Mouse (Mus musculus) MEL (cell line): ENCODE results near the gene Pdss2.

Experiments
- CHD2 ChIP-seq: IDR thresholded peaks from 2 replicates; pipeline ENCODE4 v1.6.1; 2011; ENCODE audit warnings: low read length, improper control_type of control experiment
- CTCF ChIP-seq, 3 experiments: IDR thresholded peaks in 2 of 3; conservative IDR thresholded peaks in 1 of 3; 2 replicates each; pipeline ENCODE4 v1.5.1; 2011 to 2012; ENCODE audit warnings: low read length in 3 of 3, low read depth in 2 of 3, mild to moderate bottlenecking in 2 of 3, improper control_type of control experiment in 1 of 3, inconsistent platforms in 1 of 3, mixed read lengths in 1 of 3, moderate library complexity in 1 of 3; ENCODE audit not compliant: control insufficient read depth in 1 of 3, insufficient read depth in 1 of 3, poor library complexity in 1 of 3, severe bottlenecking in 1 of 3
- GATA1 ChIP-seq: IDR thresholded peaks from 2 replicates; pipeline ENCODE4 v1.6.1; 2011; ENCODE audit warnings: low read depth, low read length, improper control_type of control experiment
- HCFC1 ChIP-seq: IDR thresholded peaks from 2 replicates; pipeline ENCODE4 v1.6.1; 2012; ENCODE audit warnings: low read depth, mild to moderate bottlenecking, inconsistent platforms, low read length, improper control_type of control experiment, moderate library complexity
- MEF2A ChIP-seq: IDR thresholded peaks from 2 replicates; pipeline ENCODE4 v1.6.1; 2014; ENCODE audit warnings: low read depth, mild to moderate bottlenecking, inconsistent platforms, low read length, improper control_type of control experiment; ENCODE audit not compliant: poor library complexity, insufficient replicate concordance, severe bottlenecking; ENCODE audit errors: extremely low read depth
- POLR2A ChIP-seq, 2 experiments: IDR thresholded peaks; 2 replicates each; pipeline ENCODE4 v1.6.1; 2011 to 2012; ENCODE audit warnings: low read length in 2 of 2, mild to moderate bottlenecking in 2 of 2, control low read depth in 1 of 2, improper control_type of control experiment in 1 of 2, low read depth in 1 of 2, moderate library complexity in 1 of 2; ENCODE audit not compliant: control insufficient read depth in 1 of 2, insufficient read depth in 1 of 2, poor library complexity in 1 of 2
- RCOR1 ChIP-seq: IDR thresholded peaks from 2 replicates; pipeline ENCODE4 v1.6.1; 2012; ENCODE audit warnings: low read depth, mild to moderate bottlenecking, inconsistent platforms, low read length, improper control_type of control experiment
- USF1 ChIP-seq: IDR thresholded peaks from 2 replicates; pipeline ENCODE4 v1.6.1; 2014; ENCODE audit warnings: low read depth, mild to moderate bottlenecking, inconsistent platforms, low read length, improper control_type of control experiment, moderate library complexity

DNA sequence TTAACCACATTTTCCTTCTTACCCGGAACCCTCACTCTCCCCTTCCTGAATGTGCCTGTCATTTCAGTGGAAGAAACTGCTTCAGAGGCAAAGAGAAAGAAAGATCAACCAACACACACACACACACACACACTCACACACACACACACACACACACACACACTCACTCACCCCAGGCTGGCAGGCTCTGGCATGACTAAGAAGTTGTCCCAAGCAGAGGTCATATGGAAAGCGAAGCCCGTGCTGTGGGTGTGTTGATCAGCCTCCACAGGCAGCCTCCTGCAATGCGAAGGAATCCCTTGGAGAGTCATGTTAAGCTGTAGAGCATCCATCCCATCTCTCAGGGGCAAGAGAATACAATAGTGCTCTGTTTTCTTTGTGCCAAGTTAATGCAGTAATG lies 154.0 kb downstream of the Pdss2 start:
- TF ChIP-seq POLR2A (IDR thresholded peaks at IDR 0.05; ENCODE audit: control insufficient read depth in 1 of 2, insufficient read depth in 1 of 2, low read depth in 1 of 2, low read length in 2 of 2, poor library complexity in 1 of 2) (no peak), CTCF (IDR thresholded peaks at IDR 0.05 in 2 of 3, conservative IDR thresholded peaks at IDR 0.05 in 1 of 3; ENCODE audit: control insufficient read depth in 1 of 3, insufficient read depth in 1 of 3, low read depth in 2 of 3, low read length in 3 of 3, poor library complexity in 1 of 3, severe bottlenecking in 1 of 3) (no peak), RCOR1 (no peak), MEF2A (no peak), CHD2 (no peak), HCFC1 (no peak), GATA1 (no peak), USF1 (no peak)
